8 mouse cellular contexts compared by ENCODE assay signal in genomic region chr13:48593181-48593580, GRCm38 (mm10). TPM values are rescaled to one million over a fixed set of nuclear protein-coding genes. Genes with fewer than 3 reads are reported as not detected.
DNase-seq lines count a peak whose midpoint lies in the region; ATAC-seq and TF ChIP-seq lines count a peak whose summit lies in the region.
"Had no signal": no experiment of that assay in that cellular context is flagged by ENCODE, and none has a peak within 500 bp of the region (broad histone marks: within the 10 kb centered on the region; RNA-seq: fewer than 3 reads in every experiment).

No protein-coding gene starts in this region.

- peak overlapping the region; percentile 42 for H3K9ac ChIP-seq in forebrain, postnatal 0 days

- WGBS in forebrain, postnatal 0 days: 7% methylated on average over 15 of the region's 15 CpGs

- no peaks in the 10 kb centered on the region for H3K4me1 ChIP-seq in forebrain, postnatal 0 days (ENCODE audit: insufficient read depth)

- H3K4me3 ChIP-seq in forebrain, postnatal 0 days (ENCODE audit: low read depth, low read length): peak overlapping the region; percentile 11
- peak overlapping the region; percentile 35 for H3K4me3 ChIP-seq in left cerebral cortex, adult 2 months

- no peaks in the 10 kb centered on the region for H3K9me3 ChIP-seq in forebrain, postnatal 0 days (ENCODE audit: low read length)

- peak; percentile 37 for DNase-seq in embryo, embryonic 9.5 days (ENCODE audit: extremely low spot score)
- DNase-seq in forebrain, postnatal 0 days: peak; percentile 77
- DNase-seq in left cerebral cortex, adult 2 months (ENCODE audit: extremely low spot score in 1 of 2, low spot score in 2 of 2): peak; percentile 45 to 48
- DNase-seq in retina, embryonic 14.5 days (ENCODE audit: low spot score): peak; percentile 33
- no peak for DNase-seq in yolk sac, embryonic 10.5 days (ENCODE audit: low spot score)
- DNase-seq in adrenal gland, postnatal 36 days: no peak
- DNase-seq in spleen, postnatal 36 days (ENCODE audit: low spot score in 2 of 2): no peak
- DNase-seq: kidney, adult 9 months had no signal

- ATAC-seq in forebrain, postnatal 0 days: peak; percentile 96

- H3K36me3 ChIP-seq in forebrain, postnatal 0 days (ENCODE audit: insufficient read depth): peaks cover 26% of the 10 kb centered on the region; the same call in 1 of the 2 replicates

- H3K27ac ChIP-seq in forebrain, postnatal 0 days (ENCODE audit: low read depth, low read length): peak overlapping the region; percentile 57
- peak overlapping the region; percentile 81 for H3K27ac ChIP-seq in left cerebral cortex, adult 2 months

- peak overlapping the region; percentile 41 for H3K4me2 ChIP-seq in forebrain, postnatal 0 days (ENCODE audit: low read depth)

- intact Hi-C loops in left cerebral cortex, adult 2 months (cut with DNase I): no loop called here

- no peaks in the 10 kb centered on the region for H3K27me3 ChIP-seq in forebrain, postnatal 0 days (ENCODE audit: insufficient read depth, low read length)

- no peak for TF ChIP-seq CTCF in forebrain, postnatal 0 days (IDR thresholded peaks at IDR 0.05; ENCODE audit: low read depth)
- no peak for TF ChIP-seq CTCF in left cerebral cortex, adult 2 months (IDR thresholded peaks at IDR 0.05)

RNA-seq across cellular contexts. Expression of gene Ptpdc1, which starts 32.3 kb away (rescaled TPM):
- total RNA-seq in forebrain, postnatal 0 days (2014; rRNA removed): 19.5 and 36.4 TPM in 2 replicates
- 8.5 and 12.4 TPM in 2 replicates for polyA plus RNA-seq in forebrain, postnatal 0 days (2015; fragmentation: Nextera tagmentation; extraction: Ambion mirVana)
- total RNA-seq in left cerebral cortex, adult 2 months (2021): 10 to 100 TPM; 22.9 to 28.5 TPM
- total RNA-seq in adrenal gland, postnatal 36 days (2021): 1 to 10 TPM; 5.0 to 6.3 TPM

Comparison
In these comparisons a context has a peak if more than half of its experiments do, and no peak if none do; other contexts are left out.
1. DNase-seq: peak in embryo, embryonic 9.5 days (single experiment), forebrain, postnatal 0 days (single experiment), left cerebral cortex, adult 2 months (2 of 2) and retina, embryonic 14.5 days (single experiment); none in yolk sac, embryonic 10.5 days (single experiment), adrenal gland, postnatal 36 days (0 of 2) and spleen, postnatal 36 days (0 of 2).